Mouse (Mus musculus) heart, postnatal 25 days (tissue): ENCODE measurements around the gene Gm9821. TPM values are rescaled to one million over a fixed set of nuclear protein-coding genes. Genes with fewer than 3 reads are reported as not detected.

Experiments
- DNase-seq: peaks from one replicate; pipeline ENCODE4 v3.0.0; 2022; ENCODE audit warnings: low spot score
- intact Hi-C: fragments of 180-260 bp; cut with DNase I; formaldehyde crosslinking; loops from one replicate; pipeline ENCODE4 v1.15.1; 2025
- total RNA-seq, 2 experiments: library from RNA; stranded (reverse); gene quantifications; 2 replicates each; pipeline ENCODE4 v1.2.3; 2021

Gene Gm9821
- not detected for total RNA-seq

DNA sequence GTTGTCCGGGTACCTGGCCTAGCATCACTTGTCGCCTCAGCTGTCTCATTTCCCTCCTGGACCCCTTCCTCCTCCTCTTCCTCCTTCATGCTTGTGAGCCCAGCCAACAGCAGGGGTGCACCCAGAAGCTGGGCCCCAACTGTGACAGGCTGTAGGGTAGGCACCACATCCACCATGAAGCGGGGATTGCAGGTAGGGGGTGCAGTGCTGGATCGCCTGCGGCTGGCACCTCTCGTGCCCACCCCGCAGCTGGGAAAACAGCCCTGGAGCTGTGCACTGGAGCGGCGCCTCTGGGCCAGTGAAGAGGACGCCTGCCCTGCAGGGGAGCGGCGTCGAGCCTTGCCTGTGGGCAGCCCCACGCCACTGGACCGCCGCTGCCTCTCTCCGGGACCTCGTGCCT is at the start of gene Gm9821:
Gene Gm9821 (plus strand): TSS at position 221 of the 400 bp plus-strand sequence.
- no peak for DNase-seq
- intact Hi-C loops: no loop called here

DNA sequence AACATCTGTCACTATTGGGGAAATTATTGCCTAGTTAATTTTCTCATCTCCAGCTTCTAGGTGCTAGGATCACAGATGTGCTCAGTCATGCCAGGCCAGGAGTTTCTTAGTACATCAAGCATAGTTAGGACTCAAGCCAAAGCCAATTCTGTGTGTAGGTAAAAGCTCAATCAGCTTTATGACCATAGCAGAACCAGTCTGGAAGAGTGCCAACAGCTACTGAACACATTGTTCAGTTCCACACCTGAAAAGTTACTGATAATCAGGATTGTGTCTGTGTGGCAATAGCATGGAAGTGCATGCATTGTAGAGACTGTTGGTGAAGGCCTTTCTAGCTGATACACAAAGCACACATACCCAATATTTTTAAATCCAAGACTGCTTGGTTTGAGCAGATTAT is 47.5 kb upstream of the Gm9821 start:
- intact Hi-C loops: no loop called here
- no peak for DNase-seq

DNA sequence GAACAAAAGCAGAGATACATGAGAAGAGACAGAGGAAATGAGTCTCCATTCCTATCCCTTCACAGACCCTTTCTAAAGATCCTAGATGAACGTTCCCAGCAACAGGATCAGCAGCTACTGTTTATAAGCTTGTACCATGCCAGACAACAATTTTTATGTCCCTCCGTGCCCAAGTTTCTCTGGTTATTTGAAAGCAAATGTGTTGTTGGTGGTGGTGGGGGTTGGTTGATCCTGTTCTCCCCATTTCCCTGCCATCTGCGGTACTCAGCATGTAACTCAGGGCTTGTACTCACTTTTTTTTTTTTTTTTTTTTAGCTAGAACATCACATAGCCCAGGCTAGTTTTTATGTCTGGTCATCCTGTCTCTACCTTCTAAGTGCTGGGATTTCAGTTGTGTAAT is 46.4 kb upstream of the Gm9821 start:
- DNase-seq: no peak
- intact Hi-C loops: no loop called here

DNA sequence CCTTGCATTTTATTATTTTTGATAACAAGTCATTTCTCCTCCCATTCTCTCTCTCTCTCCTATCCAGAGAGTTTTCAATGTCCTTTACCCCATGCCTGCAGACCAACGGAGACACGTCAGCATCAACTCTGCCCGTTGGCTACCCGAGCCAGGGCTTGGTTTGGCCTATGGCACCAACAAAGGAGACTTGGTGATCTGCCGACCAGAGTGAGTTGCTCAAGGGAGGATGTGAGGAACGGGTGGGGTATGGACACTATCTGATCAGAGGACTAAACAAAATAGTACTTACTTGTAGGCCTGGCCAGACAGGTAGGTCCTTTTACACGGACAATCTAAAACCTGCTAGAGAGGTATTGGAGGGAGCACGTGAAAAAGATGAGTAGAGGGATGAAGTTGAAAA is 45.1 kb upstream of the Gm9821 start:
- intact Hi-C loops: no loop called here
- no peak for DNase-seq

DNA sequence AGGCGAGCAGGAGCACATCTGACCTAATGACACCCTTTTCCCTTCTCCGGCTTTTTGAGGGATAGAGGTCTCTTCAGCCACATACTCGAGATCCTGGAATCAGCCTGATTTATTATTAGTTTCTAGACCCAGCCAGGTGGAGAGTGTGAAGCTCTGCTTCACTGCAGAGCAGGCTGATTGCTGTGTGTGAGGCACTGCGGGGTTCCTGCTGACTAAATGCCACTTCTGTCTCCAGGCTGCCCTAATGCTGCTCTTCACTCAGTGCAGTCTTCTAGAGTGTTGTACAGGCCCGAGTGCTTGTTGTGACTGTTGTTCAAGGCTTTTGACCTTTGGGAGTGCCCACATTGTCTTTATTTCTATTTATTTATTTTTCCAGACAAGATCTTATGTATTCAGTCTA is 43.2 kb upstream of the Gm9821 start:
- DNase-seq: no peak
- intact Hi-C loops: no loop called here

DNA sequence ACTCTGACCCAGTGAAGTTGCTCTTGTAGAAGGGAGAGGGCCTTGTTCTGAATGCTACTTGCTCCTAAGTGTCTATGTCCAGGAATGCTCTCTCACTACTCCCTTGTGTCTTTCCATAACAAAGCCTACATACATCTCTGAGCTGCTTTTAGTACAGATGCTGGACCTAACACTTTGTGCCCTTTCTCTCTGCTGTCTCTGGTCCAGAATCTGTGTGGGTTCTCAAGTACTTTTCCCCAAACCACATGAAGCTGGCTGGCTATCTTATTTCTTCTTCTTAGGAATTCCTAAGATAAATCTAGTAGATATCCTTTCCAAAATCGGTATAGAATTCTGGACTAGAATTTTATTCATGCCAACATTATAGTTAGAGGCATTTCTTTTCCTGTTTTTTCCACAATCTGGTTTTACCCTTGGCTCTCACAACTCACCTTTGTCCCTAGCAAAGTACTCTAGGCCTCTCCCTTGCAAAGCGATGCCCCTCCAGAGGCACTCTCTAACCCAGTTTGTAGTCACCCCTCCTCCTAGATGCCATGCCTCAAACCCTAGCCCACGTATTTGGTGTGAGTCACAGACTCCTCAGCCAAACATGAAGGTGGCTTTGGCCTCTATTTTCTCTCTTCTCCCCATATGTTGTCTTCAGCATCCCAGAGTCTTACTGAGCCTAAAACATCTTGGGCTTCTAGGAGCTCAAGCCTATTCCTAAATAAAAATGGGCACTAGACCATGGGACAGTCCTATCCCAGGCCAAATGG is 42.2 kb upstream of the Gm9821 start:
- intact Hi-C loops: no loop called here
- no peak for DNase-seq

DNA sequence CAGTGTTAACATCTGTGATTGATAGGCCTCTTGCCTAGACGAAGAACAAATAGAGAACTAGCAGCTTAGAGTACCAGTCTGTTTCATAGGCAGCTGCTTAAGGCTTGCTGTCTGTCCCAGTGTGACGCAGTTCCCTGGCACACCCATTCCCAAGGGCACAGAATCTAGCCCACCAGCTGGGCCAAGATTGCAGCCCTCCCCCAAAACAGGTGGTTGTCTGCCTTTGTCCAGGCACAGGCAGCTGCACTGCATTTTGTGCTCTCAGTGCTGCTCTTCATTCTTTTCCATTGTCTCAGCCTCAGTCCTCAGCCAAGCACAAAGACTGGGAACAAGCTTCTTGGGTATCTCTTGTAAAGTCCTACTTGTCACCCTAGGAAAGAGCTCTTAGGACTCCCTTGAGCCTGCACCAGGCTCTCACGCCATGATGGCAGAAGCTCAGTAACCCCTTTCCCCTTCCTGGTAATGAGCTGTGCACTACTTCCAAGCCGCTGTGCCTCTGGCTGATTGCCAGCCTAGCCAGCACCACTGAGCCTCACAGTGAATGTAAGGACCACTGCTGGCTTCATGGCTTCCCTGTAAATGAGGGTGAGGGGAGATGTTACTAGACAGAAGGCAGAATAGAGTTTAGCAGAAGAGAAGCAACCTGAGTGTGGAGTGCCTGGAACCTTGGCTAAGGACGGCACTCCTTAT is 40.7 kb upstream of the Gm9821 start:
- DNase-seq: no peak
- intact Hi-C loops: no loop called here

DNA sequence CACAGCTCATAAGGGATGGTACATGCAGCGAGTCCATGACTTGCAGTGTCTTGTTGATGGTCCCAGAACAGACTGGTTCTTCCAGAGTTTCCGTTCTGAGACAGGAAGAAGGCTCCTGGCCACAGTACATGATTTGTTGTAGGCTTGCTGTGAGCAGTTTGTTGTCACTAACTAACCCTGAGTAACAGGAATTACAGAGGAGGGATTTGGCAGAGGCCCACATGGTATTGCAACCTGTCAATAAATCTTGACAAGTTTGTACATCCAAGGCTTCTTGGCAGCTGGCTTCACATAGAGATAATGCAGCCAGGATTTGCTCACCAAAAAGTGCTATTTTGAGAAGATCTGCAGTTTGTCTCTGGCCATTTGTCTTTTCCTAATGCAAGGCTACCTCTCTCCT is 39.4 kb upstream of the Gm9821 start:
- no peak for DNase-seq
- intact Hi-C loops: no loop called here

DNA sequence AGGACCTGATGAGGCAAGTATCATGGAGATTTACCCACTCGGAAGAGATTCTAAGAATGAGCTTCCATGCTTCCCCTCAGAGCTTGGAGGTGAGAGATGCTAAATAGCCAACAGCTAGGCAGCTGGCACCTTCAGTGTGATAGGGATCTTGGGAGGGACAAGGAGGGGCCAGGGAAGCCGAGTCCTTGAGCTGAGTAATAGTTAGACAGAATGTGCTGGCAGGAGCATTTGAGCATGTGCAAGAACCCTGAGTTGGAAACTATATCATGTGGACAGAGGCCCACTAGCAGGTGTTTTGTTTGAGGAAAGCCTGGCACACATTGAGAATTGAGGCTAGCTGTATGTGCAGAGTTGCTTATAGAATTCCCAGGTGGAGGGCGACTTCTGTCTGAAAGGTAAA is 32.9 kb upstream of the Gm9821 start:
- no peak for DNase-seq
- intact Hi-C loops: no loop called here

DNA sequence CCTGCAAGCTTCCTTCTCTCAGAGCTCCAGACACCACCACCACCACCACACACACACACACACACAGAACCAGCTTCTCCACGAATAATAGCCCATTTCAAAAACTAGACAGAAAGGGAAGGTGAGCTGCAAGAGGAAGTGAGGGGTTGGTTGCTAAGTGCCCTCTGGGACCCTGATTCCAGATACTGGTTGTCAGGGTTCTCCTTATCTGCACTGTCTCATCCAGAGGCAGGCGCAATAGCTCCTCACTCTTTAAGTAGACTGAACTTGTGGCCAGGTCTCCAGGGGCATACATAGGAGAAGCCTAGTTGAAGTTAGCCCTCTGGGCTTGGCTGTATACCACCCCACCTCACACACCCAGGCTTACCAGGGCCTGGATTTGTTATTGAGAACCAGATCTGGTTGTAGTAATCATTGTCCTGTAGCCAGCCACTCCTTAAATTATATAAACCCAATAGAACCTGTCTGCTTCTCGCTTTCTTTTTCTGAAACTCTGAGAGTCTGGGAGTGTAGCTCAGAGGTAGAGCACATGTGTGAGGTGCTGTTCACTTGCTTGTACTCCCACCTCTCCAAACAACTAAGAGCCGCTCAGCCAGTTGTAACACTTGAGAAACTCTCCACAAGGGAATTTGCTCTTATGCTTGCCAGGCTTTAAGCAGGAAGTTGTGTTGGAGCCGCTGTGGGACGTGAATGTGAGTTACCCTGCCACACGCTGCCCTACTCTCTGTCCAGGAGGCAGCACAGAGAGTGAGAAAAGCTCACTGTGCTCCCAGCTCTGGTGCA is 32.0 kb upstream of the Gm9821 start:
- intact Hi-C loops: no loop called here
- no peak for DNase-seq

DNA sequence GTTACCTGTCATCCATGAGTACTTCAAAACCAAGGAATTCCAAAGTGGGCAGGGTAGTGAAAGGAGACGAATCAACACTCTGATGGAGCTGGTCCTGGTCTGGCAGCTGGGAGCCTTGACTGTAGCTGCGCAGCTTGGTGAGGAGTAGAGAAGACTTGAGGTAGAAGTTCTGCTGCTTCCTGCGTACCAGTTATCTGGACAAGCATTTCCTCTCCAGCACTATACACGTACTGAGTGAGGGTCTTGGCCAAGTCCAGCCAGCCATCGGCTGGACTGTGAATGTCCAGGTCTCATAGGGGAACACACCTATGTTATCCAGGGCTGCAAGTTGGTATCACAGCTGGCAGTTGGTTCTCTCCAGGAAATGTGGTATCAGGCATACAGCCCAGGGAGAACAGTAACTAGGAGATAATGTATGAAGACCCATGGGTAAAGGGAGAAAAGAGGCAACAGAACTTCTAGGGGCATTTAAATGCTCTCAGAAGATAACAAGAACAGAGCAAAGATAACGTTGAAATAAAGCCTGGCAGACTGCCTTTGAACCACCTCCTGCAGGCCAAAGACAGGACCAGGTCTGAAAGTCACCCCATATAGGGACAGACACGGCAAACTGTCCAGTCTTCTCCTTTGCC is 29.0 kb upstream of the Gm9821 start:
- DNase-seq: no peak

DNA sequence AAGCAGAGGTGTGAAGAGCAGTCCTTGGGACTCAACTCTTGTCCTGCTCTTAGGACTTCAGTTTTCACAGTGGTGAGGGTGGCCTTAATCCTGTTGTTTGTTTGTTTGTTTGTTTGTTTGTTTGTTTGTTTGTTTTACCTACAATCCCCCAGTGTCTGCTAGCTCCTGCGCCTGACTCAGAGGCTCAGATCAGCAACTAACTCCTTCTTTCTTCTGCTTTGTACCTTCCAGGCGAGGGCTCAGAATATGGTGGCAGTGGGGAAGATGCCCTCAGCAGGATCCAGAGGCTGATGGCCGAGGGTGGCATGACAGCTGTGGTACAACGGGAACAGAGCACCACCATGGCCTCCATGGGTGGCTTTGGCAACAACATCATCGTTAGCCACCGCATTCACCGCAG is 28.4 kb upstream of the Gm9821 start:
- intact Hi-C loops: no loop called here
- no peak for DNase-seq

More for the DNA sequence above, 29.0 kb upstream of the Gm9821 start:
- intact Hi-C loops: no loop called here

DNA sequence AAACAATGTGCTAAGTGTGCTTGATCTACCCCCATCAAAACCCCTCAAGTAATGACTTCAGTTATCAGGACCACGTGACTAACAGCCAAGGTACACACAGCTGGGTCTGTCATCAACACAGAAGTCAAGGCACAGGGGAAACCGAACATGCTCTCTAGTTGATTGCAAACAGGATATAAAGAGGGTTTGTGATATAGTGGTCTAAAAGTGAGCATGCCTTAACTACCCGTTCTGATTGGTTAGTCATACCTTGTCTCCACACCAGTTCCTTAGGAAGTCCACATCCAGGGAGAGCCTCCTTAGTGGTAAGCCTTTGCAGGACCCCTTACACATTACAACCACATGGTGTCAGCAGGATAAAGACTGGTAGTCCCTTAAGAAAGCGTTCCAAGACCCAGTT is 25.4 kb upstream of the Gm9821 start:
- DNase-seq: no peak
- intact Hi-C loops: loop anchor here (10.0 kb wide), 1 partner anchor 315 kb away; no protein-coding TSS in a partner anchor

DNA sequence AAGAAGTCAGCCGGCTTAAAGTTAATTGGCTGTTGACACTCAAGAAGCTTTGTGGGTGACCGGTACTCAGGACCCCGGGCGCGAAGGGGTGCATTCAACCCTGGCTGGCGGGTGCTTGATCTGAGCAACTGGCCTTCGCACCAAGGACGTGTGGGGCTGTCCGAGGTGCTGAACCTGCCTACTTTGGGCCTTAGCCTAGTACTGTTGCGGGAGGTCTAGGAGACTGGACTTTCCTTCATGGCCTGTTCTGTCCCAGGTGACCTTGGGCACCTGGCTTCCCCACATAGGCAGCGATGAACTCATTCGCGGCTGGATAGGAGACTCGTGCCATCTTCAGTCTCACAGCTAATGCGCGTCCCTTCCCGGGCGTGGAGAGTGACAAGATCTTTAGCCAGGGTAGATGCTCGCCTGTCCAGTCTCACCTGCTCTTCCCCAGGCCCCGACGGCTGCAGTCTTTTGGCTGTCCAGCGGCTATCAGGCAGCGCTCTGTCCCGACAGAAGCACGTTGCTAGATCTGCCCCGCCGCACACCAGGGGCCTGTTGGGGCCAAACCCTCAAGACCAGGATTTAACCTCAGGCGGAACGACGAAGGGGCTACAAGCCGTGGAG is 24.2 kb upstream of the Gm9821 start:
- intact Hi-C loops: loop anchor here (10.0 kb wide), 1 partner anchor 316 kb away; no protein-coding TSS in a partner anchor
- no peak for DNase-seq

DNA sequence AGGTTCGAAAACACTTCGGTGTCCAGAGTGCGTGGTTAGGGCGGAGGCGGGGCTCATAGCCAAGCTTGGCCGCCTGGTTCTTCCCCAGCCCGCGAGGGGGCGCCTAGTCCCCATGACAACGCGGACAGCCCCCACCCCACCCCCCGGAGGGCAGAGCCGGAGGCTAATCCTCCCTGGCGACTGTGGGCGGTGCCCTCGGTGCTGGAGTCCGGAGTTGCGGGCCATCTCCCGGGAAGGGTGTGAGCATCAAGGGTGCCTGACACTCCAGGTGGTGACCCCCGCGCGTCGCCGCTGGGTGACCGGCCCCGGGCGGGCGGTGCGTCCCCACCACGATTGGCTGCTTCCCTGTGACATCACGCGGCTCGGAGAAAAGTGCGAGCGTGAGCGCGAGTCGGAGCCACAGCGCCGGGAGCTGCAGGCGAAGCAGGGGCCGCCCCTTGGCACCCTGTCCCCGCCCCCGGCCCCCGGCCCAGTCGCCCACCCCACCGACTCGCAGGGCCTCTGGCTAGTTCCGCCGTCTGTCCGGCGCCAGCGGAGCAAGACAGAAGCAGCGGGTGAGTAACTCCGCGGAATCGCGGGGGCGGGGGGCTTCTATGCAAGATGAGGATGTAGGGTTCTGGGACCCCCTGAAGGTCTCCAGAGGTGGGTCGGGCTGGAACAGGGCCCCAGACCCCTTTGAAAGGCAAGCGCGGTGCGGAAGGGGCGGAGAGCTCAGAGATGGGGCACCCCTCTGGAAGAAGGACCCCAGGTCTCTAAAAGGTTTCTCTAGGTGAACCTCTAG is 23.5 kb upstream of the Gm9821 start:
- intact Hi-C loops: loop anchor here (10.0 kb wide), 1 partner anchor 317 kb away; no protein-coding TSS in a partner anchor
- DNase-seq: no peak

DNA sequence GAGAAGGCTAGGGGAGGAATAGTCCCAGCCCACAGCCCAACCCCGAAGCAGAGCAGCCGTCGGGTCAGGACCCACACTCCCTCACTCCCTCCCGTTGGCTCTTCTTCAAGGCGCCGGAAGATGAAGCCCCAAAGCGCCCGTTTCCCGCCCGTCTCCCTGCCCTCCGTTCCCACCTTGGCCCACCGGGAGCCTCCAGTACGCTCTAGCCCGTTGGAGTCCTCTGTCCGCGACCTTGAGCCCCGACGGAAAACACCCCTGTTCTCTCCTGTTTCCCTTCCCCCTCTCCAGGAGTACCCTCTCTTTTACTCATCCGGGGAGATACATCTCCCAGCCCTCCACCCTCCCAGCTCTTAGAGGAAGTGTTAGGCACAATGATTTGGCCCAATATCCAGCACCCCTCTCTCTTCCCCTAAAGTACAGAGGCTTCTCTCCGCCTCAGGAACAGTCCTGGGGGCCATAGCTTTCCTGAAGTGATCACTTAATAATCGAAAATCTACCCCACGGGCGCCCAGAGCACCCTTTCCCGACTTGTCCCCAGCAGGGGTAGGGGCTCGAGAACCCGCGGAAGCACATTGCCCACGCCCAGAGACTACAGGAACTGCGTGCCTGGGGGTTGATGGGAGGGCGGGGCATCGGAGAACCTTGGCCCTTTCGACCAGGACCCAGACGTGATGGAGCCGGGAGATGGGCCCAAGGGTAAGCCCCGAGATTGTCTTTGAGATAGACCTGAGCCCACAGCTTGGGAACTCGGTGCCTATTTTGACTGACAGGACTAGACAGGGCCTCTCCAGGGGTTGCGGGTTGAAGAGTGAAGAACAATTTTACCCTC is 22.7 kb upstream of the Gm9821 start:
- intact Hi-C loops: loop anchor here (10.0 kb wide), 1 partner anchor 318 kb away; no protein-coding TSS in a partner anchor
- no peak for DNase-seq

DNA sequence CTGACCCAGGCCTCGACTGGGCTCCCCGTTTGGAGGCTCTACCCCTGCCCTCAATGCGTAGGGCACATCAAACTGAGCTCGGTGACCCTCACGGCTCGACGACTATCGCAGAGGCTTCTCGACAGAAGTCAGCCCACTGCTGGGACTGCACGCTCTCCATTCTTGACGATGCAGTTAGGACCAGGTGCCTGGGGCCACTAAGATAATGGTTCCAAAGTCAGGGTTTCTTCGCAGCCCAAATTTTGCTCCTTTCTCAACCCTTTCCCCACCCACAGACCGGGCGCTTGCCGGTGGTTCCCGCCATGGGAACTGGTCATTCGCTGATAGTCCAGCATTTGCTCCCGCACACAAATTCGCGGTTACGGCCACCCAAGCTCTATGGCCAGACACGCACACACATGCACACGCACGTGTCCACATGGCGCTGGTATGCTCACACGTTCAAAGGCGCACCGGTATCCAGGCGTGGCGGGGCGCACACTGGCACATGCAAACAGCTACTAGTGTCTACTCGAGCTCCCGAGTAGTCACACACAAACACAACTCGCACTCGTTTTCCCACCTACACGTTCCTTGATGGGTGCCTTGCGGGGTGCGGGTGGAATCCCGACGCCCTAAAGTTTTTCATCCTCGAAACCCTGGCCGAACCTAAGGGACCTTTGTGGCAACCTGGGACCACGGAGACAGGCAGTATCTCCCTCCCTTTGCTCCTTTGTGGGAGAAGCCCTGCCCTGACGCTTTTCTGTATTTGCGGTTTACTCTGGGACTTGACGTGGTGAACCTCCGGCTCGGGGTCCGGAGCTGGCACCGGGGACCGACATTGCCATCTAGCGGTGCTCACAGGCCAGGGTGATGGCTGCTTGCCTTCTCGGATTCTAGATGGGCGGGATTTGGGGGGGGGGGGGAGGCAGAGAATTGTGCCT is 21.8 kb upstream of the Gm9821 start:
- intact Hi-C loops: loop anchor here (2.0 to 10.0 kb wide), 2 partner anchors 145 to 319 kb away; no protein-coding TSS in a partner anchor

More for the DNA sequence above, 21.8 kb upstream of the Gm9821 start:
- DNase-seq: no peak
